Mouse (Mus musculus) myocyte (in vitro differentiated cells): ENCODE measurements around the gene Mmp19.

Experiments
- CEBPB ChIP-seq: IDR thresholded peaks from 2 replicates; pipeline ENCODE4 v1.6.1; 2011; ENCODE audit warnings: mild to moderate bottlenecking, moderate library complexity; ENCODE audit not compliant: poor library complexity, insufficient read depth, severe bottlenecking
- MAX ChIP-seq: IDR thresholded peaks from one replicate; pipeline ENCODE4 v1.6.1; 2011; ENCODE audit warnings: low read depth, mild to moderate bottlenecking, control low read depth
- MYOG ChIP-seq, 3 experiments: IDR thresholded peaks; one replicate each; pipeline ENCODE4 v1.6.1; 2011; ENCODE audit warnings: control low read depth in 2 of 3, low read depth in 2 of 3, mild to moderate bottlenecking in 2 of 3; ENCODE audit not compliant: insufficient read length in 2 of 3, control insufficient read depth in 1 of 3, insufficient read depth in 1 of 3
- POLR2A ChIP-seq: IDR thresholded peaks from one replicate; pipeline ENCODE4 v1.6.1; 2011; ENCODE audit warnings: low read depth, mild to moderate bottlenecking, control low read depth, moderate library complexity; ENCODE audit not compliant: insufficient read length
- POLR2AphosphoS2 ChIP-seq: IDR thresholded peaks from one replicate; pipeline ENCODE4 v1.6.1; 2011; ENCODE audit warnings: low read depth, control low read depth; ENCODE audit not compliant: insufficient read length
- TCF12 ChIP-seq: IDR thresholded peaks from one replicate; pipeline ENCODE4 v1.6.1; 2011; ENCODE audit warnings: mild to moderate bottlenecking, control low read depth; ENCODE audit not compliant: poor library complexity, insufficient read depth, severe bottlenecking
- USF1 ChIP-seq: IDR thresholded peaks from one replicate; pipeline ENCODE4 v1.6.1; 2011; ENCODE audit warnings: low read depth, mild to moderate bottlenecking, control low read depth, moderate library complexity

DNA sequence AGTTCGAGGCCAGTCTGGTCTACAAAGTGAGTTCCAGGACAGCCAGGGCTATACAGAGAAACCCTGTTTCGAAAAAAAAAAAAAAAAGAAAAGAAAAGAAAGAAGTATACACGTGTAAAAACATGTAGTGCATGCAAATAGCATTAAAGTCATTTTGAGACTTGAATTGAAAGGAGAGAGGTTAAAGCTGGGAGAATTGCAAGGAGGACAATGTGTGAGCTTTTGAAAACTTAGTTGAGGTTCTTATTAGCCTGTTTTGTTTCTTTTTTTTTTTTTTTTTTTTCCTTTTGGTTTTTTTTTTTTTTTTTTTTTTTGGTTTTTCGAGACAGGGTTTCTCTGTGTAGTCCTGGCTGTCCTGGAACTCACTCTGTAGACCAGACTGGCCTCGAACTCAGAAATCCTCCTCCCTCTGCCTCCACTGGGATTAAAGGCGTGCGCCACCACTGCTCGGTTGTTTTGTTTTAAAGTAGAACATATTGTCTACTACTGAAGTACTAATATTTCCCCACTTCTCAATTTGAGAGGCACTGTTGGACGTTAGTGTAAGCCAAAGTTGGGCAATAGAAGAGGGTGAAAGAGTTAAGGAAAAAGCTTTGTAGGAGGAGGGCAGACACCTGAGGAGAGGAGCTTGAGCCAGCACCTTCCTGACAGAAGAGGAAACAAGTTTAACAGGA lies 43.6 kb upstream of the Mmp19 start:
- no peak for TF ChIP-seq POLR2A
- TF ChIP-seq MAX, result no peak
- no peak for TF ChIP-seq CEBPB
- no peak for TF ChIP-seq USF1
- TF ChIP-seq MYOG (IDR thresholded peaks at IDR 0.05; ENCODE audit: control insufficient read depth in 1 of 3, insufficient read depth in 1 of 3, insufficient read length in 2 of 3, low read depth in 2 of 3), result no peak
- no peak for TF ChIP-seq POLR2AphosphoS2
- TF ChIP-seq TCF12, result no peak
